Mouse (Mus musculus) liver, adult 2 months (tissue): Measurements from ENCODE around the gene Rdh14. TPM values are rescaled to one million over a fixed set of nuclear protein-coding genes. Genes with fewer than 3 reads are reported as not detected.

Experiments used
- DNase-seq: peaks from one replicate; pipeline ENCODE4 v3.0.0-alpha.2; 2011; ENCODE audit warnings: low read depth, low spot score; ENCODE audit errors: extremely low read depth
- H3K27ac ChIP-seq: fragments of 200-500 bp; replicated peaks from 2 replicates; pipeline ENCODE4 v1.5.1; 2012; ENCODE audit warnings: low read depth, mild to moderate bottlenecking, control low read depth, inconsistent platforms, low read length; ENCODE audit not compliant: insufficient read depth
- H3K27me3 ChIP-seq: fragments of 200-500 bp; 2 replicates; pipeline ENCODE4 v1.6.1; 2012; ENCODE audit warnings: mild to moderate bottlenecking, moderate library complexity, low read length, inconsistent platforms; ENCODE audit not compliant: control insufficient read depth, insufficient read depth
- H3K36me3 ChIP-seq: fragments of 200-500 bp; 2 replicates; pipeline ENCODE4 v1.6.1; 2012; ENCODE audit warnings: low read length, inconsistent platforms; ENCODE audit not compliant: control insufficient read depth, insufficient read depth
- H3K4me1 ChIP-seq: fragments of 200-500 bp; 2 replicates; pipeline ENCODE4 v1.6.1; 2011; ENCODE audit warnings: low read length; ENCODE audit not compliant: control insufficient read depth, insufficient read depth
- H3K4me3 ChIP-seq: fragments of 200-500 bp; 2 replicates; pipeline ENCODE4 v1.5.1; 2011; ENCODE audit warnings: low read depth, mild to moderate bottlenecking, control low read depth, low read length, moderate library complexity; ENCODE audit not compliant: insufficient read depth
- H3K79me2 ChIP-seq: fragments of 200-500 bp; 2 replicates; pipeline ENCODE4 v1.6.1; 2012; ENCODE audit warnings: inconsistent platforms, mild to moderate bottlenecking, low read length, moderate library complexity; ENCODE audit not compliant: control insufficient read depth, insufficient read depth
- H3K9ac ChIP-seq: fragments of 200-500 bp; 2 replicates; pipeline ENCODE4 v1.6.1; 2012; ENCODE audit warnings: low read depth, mild to moderate bottlenecking, control low read depth, inconsistent platforms, low read length
- CTCF ChIP-seq: fragments of 200-500 bp; IDR thresholded peaks from 2 replicates; pipeline ENCODE4 v1.5.1; 2011; ENCODE audit warnings: low read depth, low read length, control low read depth
- POLR2A ChIP-seq: fragments of 200-500 bp; IDR thresholded peaks from 2 replicates; pipeline ENCODE4 v1.6.1; 2011; ENCODE audit warnings: low read length, control low read depth; ENCODE audit not compliant: insufficient read depth; ENCODE audit errors: extremely low read depth
- WGBS: fragments of 180-500 bp; shearing (Covaris S2); methylation state at CpG from one replicate; pipeline ENCODE4 v1.1.7; 2018; 5-methylcytosine and 5-hydroxymethylcytosine counted together
- polyA plus RNA-seq: library from polyadenylated mRNA; depleted of rRNA; stranded (reverse); fragments of >200 nt; gene quantifications from 2 replicates; pipeline ENCODE4 v1.2.3, GENCODE M21; 2012
- total RNA-seq: library from RNA; depleted of rRNA; stranded (reverse); fragments of >200 nt; gene quantifications from 2 replicates; pipeline ENCODE4 v1.2.3, GENCODE M21; 2014

Rdh14 gene
- total and polyA plus RNA-seq, 2 experiments, result 15.4 to 24.6 TPM

GRCm38 (mm10) chr12:10410511-10411179 lies 20.1 kb downstream of the Rdh14 start:
- TF ChIP-seq CTCF (no peak), POLR2A (no peak)
- Histone ChIP-seq H3K4me1 (no peaks in the 10 kb centered on the region), H3K27ac (no peak overlapping the region), H3K9ac (no peak overlapping the region), H3K27me3 (no peaks in the 10 kb centered on the region), H3K79me2 (no peaks in the 10 kb centered on the region), H3K4me3 (no peak overlapping the region), H3K36me3 (no peaks in the 10 kb centered on the region)
- 89% methylated on average over 3 of the region's 3 CpGs for WGBS
- DNase-seq, result no peak

GRCm38 (mm10) chr12:10411453-10411852 lies 20.9 kb downstream of the Rdh14 start:
- Histone ChIP-seq H3K9ac (no peak overlapping the region), H3K27ac (no peak overlapping the region), H3K4me3 (no peak overlapping the region), H3K27me3 (no peaks in the 10 kb centered on the region), H3K36me3 (no peaks in the 10 kb centered on the region), H3K79me2 (no peaks in the 10 kb centered on the region), H3K4me1 (no peaks in the 10 kb centered on the region)
- 93% methylated on average over 1 of the region's 1 CpGs for WGBS
- TF ChIP-seq POLR2A, result no peak
- TF ChIP-seq CTCF, result no peak
- DNase-seq, result no peak

GRCm38 (mm10) chr12:10422347-10422746 lies 31.8 kb downstream of the Rdh14 start:
- WGBS, result 84% methylated on average over 3 of the region's 3 CpGs
- no peak for DNase-seq

GRCm38 (mm10) chr12:10425982-10426863 lies 35.7 kb downstream of the Rdh14 start:
- no peaks in the 10 kb centered on the region for H3K4me1 ChIP-seq
- no peak for DNase-seq
- no peak overlapping the region for H3K4me3 ChIP-seq
- H3K79me2 ChIP-seq, result no peaks in the 10 kb centered on the region
- TF ChIP-seq CTCF (no peak), POLR2A (no peak)
- no peaks in the 10 kb centered on the region for H3K36me3 ChIP-seq
- 61% methylated on average over 9 of the region's 9 CpGs for WGBS
- H3K27ac ChIP-seq, result no peak overlapping the region
- H3K9ac ChIP-seq, result no peak overlapping the region
- H3K27me3 ChIP-seq, result no peaks in the 10 kb centered on the region

More at GRCm38 (mm10) chr12:10422347-10422746, 31.8 kb downstream of the Rdh14 start:
- Histone ChIP-seq H3K27ac (no peak overlapping the region), H3K36me3 (no peaks in the 10 kb centered on the region), H3K79me2 (no peaks in the 10 kb centered on the region), H3K4me1 (no peaks in the 10 kb centered on the region), H3K27me3 (no peaks in the 10 kb centered on the region), H3K4me3 (no peak overlapping the region), H3K9ac (no peak overlapping the region)
- no peak for TF ChIP-seq POLR2A

GRCm38 (mm10) chr12:10430999-10431398 lies 40.4 kb downstream of the Rdh14 start:
- no peak for DNase-seq
- H3K36me3 ChIP-seq, result no peaks in the 10 kb centered on the region
- H3K27ac ChIP-seq, result no peak overlapping the region
- H3K4me3 ChIP-seq, result no peak overlapping the region
- H3K79me2 ChIP-seq, result no peaks in the 10 kb centered on the region
- H3K4me1 ChIP-seq, result no peaks in the 10 kb centered on the region
- no peak overlapping the region for H3K9ac ChIP-seq
- H3K27me3 ChIP-seq, result no peaks in the 10 kb centered on the region
- WGBS, result 96% methylated on average over 1 of the region's 1 CpGs
- TF ChIP-seq POLR2A (no peak), CTCF (no peak)
